Mouse (Mus musculus) kidney, postnatal 0 days (tissue): Measurements from ENCODE around the gene Trappc6a. TPM values are rescaled to one million over a fixed set of nuclear protein-coding genes. Genes with fewer than 3 reads are reported as not detected.
A peak's percentile ranks its signal among the peaks of the same experiment; 100 is the strongest.

ENCODE experiments used
- ATAC-seq: fragments of 200-750 bp; cut with Nextera tagmentation; replicated peaks from 2 replicates; pipeline ENCODE4 v1.8.0; 2017; ENCODE audit warnings: low read depth, moderate number of reproducible peaks, moderate TSS enrichment, moderate library complexity; ENCODE audit not compliant: low FRiP score
- DNase-seq: peaks from one replicate; pipeline ENCODE4 v3.0.0-alpha.2; 2016; ENCODE audit warnings: low spot score
- H3K27ac ChIP-seq: fragments of 300-500 bp; sonication (generic); 2 replicates; pipeline ENCODE4 v1.5.1; 2014; ENCODE audit warnings: mild to moderate bottlenecking
- H3K27me3 ChIP-seq: fragments of 300-500 bp; sonication (generic); 2 replicates; pipeline ENCODE4 v1.6.1; 2014; ENCODE audit warnings: low read length, mixed read lengths; ENCODE audit not compliant: insufficient read depth
- H3K36me3 ChIP-seq: fragments of 300-500 bp; sonication (generic); 2 replicates; pipeline ENCODE4 v1.6.1; 2014; ENCODE audit warnings: low read length, mixed read lengths; ENCODE audit not compliant: insufficient read depth
- H3K4me1 ChIP-seq: fragments of 300-500 bp; sonication (generic); replicated peaks from 2 replicates; pipeline ENCODE4 v1.6.1; 2014; ENCODE audit warnings: antibody characterized with exemption, low read length, mixed read lengths; ENCODE audit not compliant: insufficient read depth
- H3K4me2 ChIP-seq: fragments of 300-500 bp; sonication (generic); 2 replicates; pipeline ENCODE4 v1.6.1; 2014; ENCODE audit warnings: mild to moderate bottlenecking, low read length, moderate library complexity, mixed read lengths
- H3K4me3 ChIP-seq: fragments of 300-500 bp; sonication (generic); replicated peaks from 2 replicates; pipeline ENCODE4 v1.5.1; 2014; ENCODE audit warnings: low read depth, low read length
- H3K9ac ChIP-seq: fragments of 300-500 bp; sonication (generic); 2 replicates; pipeline ENCODE4 v1.6.1; 2014; ENCODE audit warnings: low read depth, low read length
- H3K9me3 ChIP-seq: fragments of 300-500 bp; sonication (generic); replicated peaks from 2 replicates; pipeline ENCODE4 v1.6.1; 2016; ENCODE audit warnings: low read length, inconsistent platforms, mixed read lengths
- CTCF ChIP-seq: IDR thresholded peaks from 2 replicates; pipeline ENCODE4 v1.5.1; 2016; ENCODE audit warnings: antibody characterized with exemption, low read depth, mild to moderate bottlenecking, moderate library complexity
- WGBS: fragments of 180-500 bp; shearing (Covaris S2); extraction: QIAGEN DNeasy Blood & Tissue Kit; methylation state at CpG from one replicate; pipeline ENCODE4 v1.1.7; 2014; 5-methylcytosine and 5-hydroxymethylcytosine counted together
- polyA plus RNA-seq: library from polyadenylated mRNA; unstranded; fragments of >200 nt; fragmentation: Nextera tagmentation; extraction: Ambion mirVana; gene quantifications from 2 replicates; pipeline ENCODE4 v1.2.1, GENCODE M21; 2015

Gene Trappc6a
- polyA plus RNA-seq, 1 experiment from 2014 or later: 91.7 TPM

DNA sequence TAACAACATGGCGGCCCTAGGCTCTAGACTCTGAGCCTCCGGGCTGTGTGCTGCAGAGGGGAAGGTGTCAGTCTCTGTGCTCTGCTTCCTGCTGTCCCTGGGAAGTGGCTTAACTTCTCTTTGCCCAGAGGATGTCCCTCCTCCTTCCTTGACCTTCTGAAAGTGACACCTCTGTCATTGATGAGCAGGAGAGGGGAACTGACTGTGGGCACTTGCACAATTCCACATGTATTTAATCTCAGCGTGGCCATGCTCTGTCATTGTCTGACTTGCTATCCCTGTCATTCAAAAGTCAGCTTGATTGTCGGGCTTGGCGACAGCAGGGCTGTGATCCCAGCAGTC is 12.0 kb upstream of the Trappc6a start:
- no peak for DNase-seq
- 58% methylated on average over 5 of the region's 5 CpGs for WGBS

DNA sequence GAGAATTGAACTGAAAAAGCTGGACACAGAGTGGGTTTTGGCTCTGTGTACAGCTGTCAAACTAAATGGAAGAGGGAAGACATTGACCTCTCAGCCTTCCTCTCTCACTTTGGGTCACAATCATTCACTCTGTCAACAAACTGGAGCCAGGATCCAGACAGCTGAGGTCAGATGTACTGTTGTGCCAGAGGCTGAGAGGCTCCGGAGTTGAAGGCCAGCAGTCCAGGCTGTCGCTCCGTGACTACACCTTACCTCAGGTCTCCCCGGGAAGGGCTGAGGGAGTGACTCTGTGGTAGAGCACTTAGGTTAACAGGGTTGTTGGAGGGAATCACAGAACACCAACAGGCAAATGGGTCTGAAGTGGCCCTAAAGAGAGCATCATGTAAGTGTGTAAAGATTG is 9.9 kb upstream of the Trappc6a start:
- WGBS: 40% methylated on average over 4 of the region's 4 CpGs
- DNase-seq (no peak), ATAC-seq (no peak)
- H3K4me1 ChIP-seq: no peaks in the 10 kb centered on the region; the same call in 1 of the 2 replicates
- no peak overlapping the region for H3K4me2 ChIP-seq
- H3K9me3 ChIP-seq: no peaks in the 10 kb centered on the region
- no peak overlapping the region for H3K9ac ChIP-seq
- no peak overlapping the region for H3K4me3 ChIP-seq
- H3K27me3 ChIP-seq: no peaks in the 10 kb centered on the region
- no peak for TF ChIP-seq CTCF
- H3K27ac ChIP-seq: no peak overlapping the region
- no peaks in the 10 kb centered on the region for H3K36me3 ChIP-seq

More for the DNA sequence above, 12.0 kb upstream of the Trappc6a start:
- Histone ChIP-seq H3K4me2 (no peak overlapping the region), H3K4me3 (no peak overlapping the region), H3K27me3 (no peaks in the 10 kb centered on the region; the same call in 1 of the 2 replicates), H3K4me1 (no peaks in the 10 kb centered on the region; the same call in 1 of the 2 replicates), H3K9ac (no peak overlapping the region), H3K9me3 (no peaks in the 10 kb centered on the region), H3K36me3 (no peaks in the 10 kb centered on the region), H3K27ac (no peak overlapping the region)
- TF ChIP-seq CTCF: no peak
- no peak for ATAC-seq

DNA sequence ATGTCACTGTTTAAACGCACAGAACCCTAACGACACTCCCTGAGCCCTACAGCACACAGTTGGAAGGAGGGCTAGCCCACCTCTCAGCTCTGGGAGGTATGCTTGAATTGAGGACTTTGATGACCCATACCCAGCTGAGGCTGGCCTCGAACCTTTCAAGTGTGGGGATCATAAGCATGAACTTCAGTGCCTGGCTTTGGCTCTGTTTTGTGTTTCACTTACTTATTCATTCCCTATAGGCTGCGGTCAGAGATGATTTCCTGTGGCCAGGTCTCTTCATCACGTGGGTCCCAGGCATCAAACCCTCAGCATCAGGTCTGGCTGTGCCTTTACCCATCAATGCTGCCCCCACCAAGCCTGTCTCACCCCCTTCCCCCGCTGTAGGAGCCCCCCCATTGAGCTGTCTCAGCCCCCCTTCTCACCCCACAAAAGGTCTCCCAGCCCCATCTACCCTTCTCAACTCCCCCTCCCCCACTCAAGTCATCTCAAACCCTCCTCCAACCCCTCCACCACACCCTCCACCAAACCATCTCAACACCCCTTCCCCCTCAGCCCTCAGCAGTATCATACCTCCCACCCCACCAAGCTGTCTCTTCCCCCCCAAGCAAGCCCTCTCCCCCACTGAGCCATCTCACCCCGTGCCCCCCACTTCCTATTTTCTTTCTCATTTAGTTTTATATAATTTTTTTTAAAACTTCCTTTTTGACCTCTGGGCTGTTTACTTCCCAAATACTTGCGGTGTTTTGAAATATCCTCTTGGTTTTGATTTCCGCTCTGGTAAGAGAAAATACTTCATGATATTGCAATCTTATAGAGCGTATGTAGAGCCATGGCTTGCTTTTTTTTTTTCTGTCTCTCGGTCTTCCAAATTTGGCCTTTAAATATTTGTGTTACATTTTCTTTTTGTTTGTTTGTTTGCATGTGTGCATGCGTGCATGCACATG is 7.5 kb upstream of the Trappc6a start:
- H3K36me3 ChIP-seq: no peaks in the 10 kb centered on the region
- no peak for DNase-seq

DNA sequence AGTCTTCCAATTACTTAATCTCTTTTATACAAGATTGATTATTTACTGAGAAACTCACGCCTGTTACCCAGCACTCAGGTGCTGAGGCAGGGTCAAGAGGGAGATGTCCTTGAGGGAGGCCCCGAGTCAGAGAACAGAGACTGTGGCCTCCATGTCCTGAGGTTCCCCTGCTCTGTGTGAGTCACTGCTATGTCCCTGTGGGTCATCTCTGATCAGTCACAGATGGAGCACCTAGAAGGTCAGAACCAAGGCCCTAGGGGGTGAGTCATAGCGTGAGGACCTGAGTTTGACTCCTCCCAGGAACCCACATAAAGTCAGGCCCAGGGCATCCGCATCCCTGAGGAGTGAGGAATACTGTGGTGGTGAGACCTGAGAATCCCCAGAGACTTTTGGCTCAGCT is 6.5 kb upstream of the Trappc6a start:
- H3K4me1 ChIP-seq: no peaks in the 10 kb centered on the region
- DNase-seq (no peak), ATAC-seq (no peak)
- no peaks in the 10 kb centered on the region for H3K36me3 ChIP-seq
- H3K27me3 ChIP-seq: no peaks in the 10 kb centered on the region
- no peaks in the 10 kb centered on the region for H3K9me3 ChIP-seq
- peak overlapping the region; percentile 3; the same call in 1 of the 2 replicates for H3K27ac ChIP-seq
- 82% methylated on average over 4 of the region's 4 CpGs for whole genome bisulfite sequencing
- H3K4me3 ChIP-seq: no peak overlapping the region
- TF ChIP-seq CTCF: no peak
- no peak overlapping the region for H3K9ac ChIP-seq
- H3K4me2 ChIP-seq: no peak overlapping the region

More for the DNA sequence above, 7.5 kb upstream of the Trappc6a start:
- TF ChIP-seq CTCF: no peak
- no peak for ATAC-seq
- no peak overlapping the region for H3K4me3 ChIP-seq
- H3K27me3 ChIP-seq: no peaks in the 10 kb centered on the region
- WGBS: 62% methylated on average over 12 of the region's 12 CpGs
- no peak overlapping the region for H3K9ac ChIP-seq
- no peak overlapping the region for H3K4me2 ChIP-seq
- no peak overlapping the region for H3K27ac ChIP-seq
- H3K4me1 ChIP-seq: no peaks in the 10 kb centered on the region; the same call in 1 of the 2 replicates
- no peaks in the 10 kb centered on the region for H3K9me3 ChIP-seq

DNA sequence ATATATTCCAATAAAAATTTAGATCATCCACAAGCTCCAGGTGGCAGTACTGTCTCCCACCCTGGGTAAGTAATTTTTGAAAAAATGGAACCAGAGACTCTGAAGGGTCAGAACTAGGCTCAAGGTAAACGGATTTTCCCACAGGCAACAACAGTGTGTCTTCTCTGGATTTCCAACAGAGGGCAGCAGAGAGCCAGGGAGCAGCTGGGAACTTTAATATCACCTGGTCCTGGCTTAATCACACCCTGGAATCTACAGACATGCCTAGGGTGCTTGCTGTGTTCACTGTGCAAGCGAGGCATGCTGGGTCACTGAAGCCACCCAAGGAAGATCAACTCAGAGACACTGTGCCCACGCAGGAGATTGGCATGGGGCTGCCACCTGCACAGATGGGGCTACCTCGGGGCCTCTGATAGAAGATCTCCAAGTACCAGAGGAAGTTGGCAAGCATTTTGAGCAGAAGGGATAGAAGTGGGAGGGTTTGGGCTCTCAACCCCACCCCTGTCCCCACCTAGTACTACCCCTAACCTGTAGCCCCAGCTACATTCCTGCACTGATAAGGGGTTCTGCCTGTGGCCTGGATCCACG is 4.6 kb upstream of the Trappc6a start:
- H3K36me3 ChIP-seq: no peaks in the 10 kb centered on the region
- no peaks in the 10 kb centered on the region for H3K27me3 ChIP-seq
- 27% methylated on average over 5 of the region's 5 CpGs for WGBS
- H3K27ac ChIP-seq: no peak overlapping the region
- DNase-seq (peak; percentile 80), ATAC-seq (0 out of 2 replicates have a peak, but pooled peaks have one; percentile 5)
- H3K4me1 ChIP-seq: peaks cover 11% of the 10 kb centered on the region; the same call in 1 of the 2 replicates
- H3K4me2 ChIP-seq: no peak overlapping the region
- H3K4me3 ChIP-seq: no peak overlapping the region
- H3K9me3 ChIP-seq: no peaks in the 10 kb centered on the region
- H3K9ac ChIP-seq: no peak overlapping the region
- TF ChIP-seq CTCF: peak; percentile 92

DNA sequence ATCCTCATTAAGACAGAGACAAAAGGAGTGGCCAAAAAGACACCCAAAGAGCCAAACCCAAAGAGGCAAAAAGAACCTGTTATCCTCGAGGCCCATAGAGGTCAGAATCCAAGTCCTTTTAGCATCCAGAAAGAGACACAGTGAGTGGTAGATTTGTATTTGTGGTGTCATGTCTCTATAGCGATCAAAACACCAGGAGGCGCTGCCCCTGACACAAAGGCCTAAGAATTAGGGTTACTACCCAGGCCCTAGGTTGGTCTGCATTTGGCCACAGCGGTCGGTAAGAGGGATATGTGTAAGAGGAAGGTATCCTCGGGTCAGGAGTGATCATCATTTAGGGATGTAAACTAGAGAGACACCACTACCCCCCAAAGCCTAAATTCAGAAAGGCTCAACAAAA is 1.9 kb upstream of the Trappc6a start:
- Histone ChIP-seq H3K9me3 (no peaks in the 10 kb centered on the region), H3K27ac (no peak overlapping the region), H3K4me2 (peak overlapping the region; percentile 94), H3K36me3 (no peaks in the 10 kb centered on the region), H3K4me3 (no peak overlapping the region), H3K9ac (no peak overlapping the region), H3K27me3 (no peaks in the 10 kb centered on the region), H3K4me1 (peaks cover 15% of the 10 kb centered on the region; the same call in 1 of the 2 replicates)
- DNase-seq (no peak), ATAC-seq (no peak)
- 42% methylated on average over 6 of the region's 6 CpGs for WGBS
- TF ChIP-seq CTCF: peak; percentile 43; the same call in 1 of the 2 replicates
